In the genomic region with DNA sequence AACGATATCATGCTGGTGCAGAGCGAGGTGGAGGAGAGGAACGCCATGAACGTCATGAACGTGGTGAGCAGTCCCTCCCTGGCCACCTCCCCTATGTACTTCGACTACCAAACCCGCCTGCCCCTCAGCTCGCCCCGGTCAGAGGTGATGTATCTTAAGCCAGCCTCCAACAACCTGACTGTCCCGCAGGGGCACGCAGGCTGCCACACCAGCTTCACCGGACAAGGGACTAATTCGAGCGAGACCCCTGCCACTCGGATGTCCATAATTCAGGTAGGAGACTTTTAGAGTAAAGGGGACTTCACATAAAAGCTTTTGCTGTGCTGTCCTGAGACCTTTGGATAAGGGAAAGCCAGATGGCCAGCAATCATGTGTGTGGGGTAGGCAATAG, we compare ENCODE assay signal across 8 mouse cellular contexts. TPM values are rescaled to one million over a fixed set of nuclear protein-coding genes. Genes with fewer than 3 reads are reported as not detected.
DNase-seq lines count a peak whose midpoint lies in the region; ATAC-seq and TF ChIP-seq lines count a peak whose summit lies in the region.

No protein-coding gene starts in this region.

- DNase-seq in embryo, embryonic 10.5 days (ENCODE audit: low spot score), result peak; percentile 30
- DNase-seq in embryo, embryonic 11 days, result no peak
- no peak for DNase-seq in embryonic facial prominence, embryonic 14.5 days (ENCODE audit: low spot score)
- DNase-seq in midbrain, embryonic 11.5 days (ENCODE audit: low spot score, missing footprints), result peak; percentile 93
- DNase-seq in embryo, embryonic 9.5 days (ENCODE audit: extremely low spot score), result no peak
- DNase-seq in adrenal gland, postnatal 14 days, result no peak
- no peak for DNase-seq in frontal cortex, adult 2 months (ENCODE audit: extremely low spot score in 1 of 2, low spot score in 1 of 2)

- peak overlapping the region; percentile 55 for H3K9ac ChIP-seq in embryonic facial prominence, embryonic 14.5 days (ENCODE audit: low read depth, low read length)
- no peak overlapping the region for H3K9ac ChIP-seq in intestine, postnatal 0 days (ENCODE audit: low read depth, low read length)
- peak overlapping the region; percentile 9; the same call in 1 of the 2 replicates for H3K9ac ChIP-seq in midbrain, embryonic 11.5 days (ENCODE audit: low read length)

- ATAC-seq in embryonic facial prominence, embryonic 14.5 days (ENCODE audit: low read depth), result no peak
- no peak for ATAC-seq in intestine, postnatal 0 days
- ATAC-seq in midbrain, embryonic 11.5 days (ENCODE audit: low FRiP score), result no peak

- H3K4me2 ChIP-seq in embryonic facial prominence, embryonic 14.5 days (ENCODE audit: low read depth, low read length), result peak overlapping the region; percentile 84
- H3K4me2 ChIP-seq in intestine, postnatal 0 days (replicated peaks; ENCODE audit: low read depth), result peak overlapping the region; percentile 67
- peak overlapping the region; percentile 88 for H3K4me2 ChIP-seq in midbrain, embryonic 11.5 days

- peaks cover 16% of the 10 kb centered on the region for H3K4me1 ChIP-seq in embryonic facial prominence, embryonic 14.5 days (ENCODE audit: control insufficient read depth, insufficient read depth, low read length)
- H3K4me1 ChIP-seq in intestine, postnatal 0 days (replicated peaks; ENCODE audit: control insufficient read depth, insufficient read depth, low read length), result 0 out of 2 replicates have a peak, but pooled peaks cover 5% of the 10 kb centered on the region
- H3K4me1 ChIP-seq in midbrain, embryonic 11.5 days (ENCODE audit: control insufficient read depth, insufficient read depth, low read length), result peaks cover 7% of the 10 kb centered on the region; the same call in 1 of the 2 replicates

- no peak overlapping the region for H3K27ac ChIP-seq in embryonic facial prominence, embryonic 14.5 days (replicated peaks; ENCODE audit: low read depth, low read length)
- H3K27ac ChIP-seq in intestine, postnatal 0 days (ENCODE audit: low read depth, low read length), result no peak overlapping the region
- no peak overlapping the region for H3K27ac ChIP-seq in midbrain, embryonic 11.5 days (ENCODE audit: low read depth, low read length)

- 1% methylated on average over 15 of the region's 15 CpGs for WGBS in embryonic facial prominence, embryonic 14.5 days
- 6% methylated on average over 15 of the region's 15 CpGs for WGBS in intestine, postnatal 0 days
- 2% methylated on average over 15 of the region's 15 CpGs for WGBS in midbrain, embryonic 11.5 days

- H3K36me3 ChIP-seq in embryonic facial prominence, embryonic 14.5 days (ENCODE audit: control insufficient read depth, insufficient read depth, low read length), result no peaks in the 10 kb centered on the region
- no peaks in the 10 kb centered on the region for H3K36me3 ChIP-seq in intestine, postnatal 0 days (ENCODE audit: control insufficient read depth, insufficient read depth)
- H3K36me3 ChIP-seq in midbrain, embryonic 11.5 days (ENCODE audit: control insufficient read depth, insufficient read depth, low read length), result no peaks in the 10 kb centered on the region

- no peak for TF ChIP-seq CTCF in intestine, postnatal 0 days (IDR thresholded peaks at IDR 0.05; ENCODE audit: low read depth)

- no peaks in the 10 kb centered on the region for H3K9me3 ChIP-seq in embryonic facial prominence, embryonic 14.5 days (ENCODE audit: control insufficient read depth, low read length)
- no peaks in the 10 kb centered on the region for H3K9me3 ChIP-seq in intestine, postnatal 0 days (ENCODE audit: control insufficient read depth)
- H3K9me3 ChIP-seq in midbrain, embryonic 11.5 days (ENCODE audit: control insufficient read depth, low read length), result no peaks in the 10 kb centered on the region

- peaks cover 26% of the 10 kb centered on the region for H3K27me3 ChIP-seq in embryonic facial prominence, embryonic 14.5 days (replicated peaks; ENCODE audit: control insufficient read depth, insufficient read depth, low read length)
- H3K27me3 ChIP-seq in intestine, postnatal 0 days (replicated peaks; ENCODE audit: control insufficient read depth, insufficient read depth, low read length), result peaks cover 55% of the 10 kb centered on the region
- H3K27me3 ChIP-seq in midbrain, embryonic 11.5 days (ENCODE audit: control insufficient read depth, insufficient read depth, low read length), result peaks cover 26% of the 10 kb centered on the region

- peak overlapping the region; percentile 57 for H3K4me3 ChIP-seq in embryonic facial prominence, embryonic 14.5 days (ENCODE audit: low read depth, low read length)
- peak overlapping the region; percentile 35 for H3K4me3 ChIP-seq in intestine, postnatal 0 days (ENCODE audit: low read depth, low read length)
- peak overlapping the region; percentile 53 for H3K4me3 ChIP-seq in midbrain, embryonic 11.5 days (ENCODE audit: low read depth, low read length)

RNA-seq across cellular contexts. Expression of a gene that starts 5.0 kb away (rescaled TPM):
- 7.0 and 8.7 TPM in 2 replicates for polyA plus RNA-seq in embryonic facial prominence, embryonic 14.5 days (2014; fragmentation: Nextera tagmentation; extraction: Ambion mirVana)
- 2.8 and 3.3 TPM in 2 replicates for polyA plus RNA-seq in intestine, postnatal 0 days (2015; fragmentation: Nextera tagmentation; extraction: Ambion mirVana)
- polyA plus RNA-seq in midbrain, embryonic 11.5 days (2014; fragmentation: Nextera tagmentation; extraction: Ambion mirVana), result 3.3 and 4.3 TPM in 2 replicates
- 12.4 and 14.2 TPM in 2 replicates for total RNA-seq in adrenal gland, postnatal 14 days (2021)
- 13.3 and 15.9 TPM in 2 replicates for polyA plus RNA-seq in frontal cortex, adult 2 months (2012; rRNA removed)

Comparison
In these comparisons a context has a peak if more than half of its experiments do, and no peak if none do; other contexts are left out.
1. DNase-seq: peak in embryo, embryonic 10.5 days (single experiment) and midbrain, embryonic 11.5 days (single experiment); none in embryo, embryonic 11 days (single experiment), embryonic facial prominence, embryonic 14.5 days (single experiment), embryo, embryonic 9.5 days (single experiment), adrenal gland, postnatal 14 days (single experiment) and frontal cortex, adult 2 months (0 of 2).
2. Peak in every context shown above with its lines, with median percentiles within 50 percentile points of each other: H3K4me2 ChIP-seq and H3K4me3 ChIP-seq.